Mouse (Mus musculus) kidney, adult 11 months (tissue): ENCODE results near the gene Mfsd9.

Experiments used
- DNase-seq: peaks from one replicate; pipeline ENCODE4 v3.0.0; 2022

Gene Mfsd9

GRCm38 (mm10) chr1:40790324-40791141, at the start of gene Mfsd9:
Mfsd9 (minus strand) TSS chr1:40790687.
- peak; percentile 87 for DNase-seq

GRCm38 (mm10) chr1:40835468-40835867, 45.0 kb upstream of the Mfsd9 start:
- DNase-seq = no peak

GRCm38 (mm10) chr1:40830712-40831507, 40.4 kb upstream of the Mfsd9 start:
- DNase-seq = no peak

GRCm38 (mm10) chr1:40829213-40829914, 38.9 kb upstream of the Mfsd9 start:
- DNase-seq = no peak

GRCm38 (mm10) chr1:40825826-40826225, 35.3 kb upstream of the Mfsd9 start:
- no peak for DNase-seq

- DNase-seq = no peak
Observed at GRCm38 (mm10) chr1:40824936-40825335, 34.4 kb upstream of the Mfsd9 start.

GRCm38 (mm10) chr1:40824517-40824916, 34.0 kb upstream of the Mfsd9 start:
- DNase-seq = no peak

GRCm38 (mm10) chr1:40815071-40815845, 24.8 kb upstream of the Mfsd9 start:
- peak; percentile 19 for DNase-seq

- no peak for DNase-seq
Observed at GRCm38 (mm10) chr1:40808643-40809042, 18.2 kb upstream of the Mfsd9 start.

- DNase-seq = no peak
Observed at GRCm38 (mm10) chr1:40805891-40806290, 15.4 kb upstream of the Mfsd9 start.

GRCm38 (mm10) chr1:40805351-40805750, 14.9 kb upstream of the Mfsd9 start, which contains the start of gene Tmem182:
Tmem182 (plus strand) TSS chr1:40805601.
- DNase-seq = no peak

GRCm38 (mm10) chr1:40804118-40804517, 13.6 kb upstream of the Mfsd9 start:
- DNase-seq = no peak

- DNase-seq = peak; percentile 28
Observed at GRCm38 (mm10) chr1:40802759-40803158, 12.3 kb upstream of the Mfsd9 start.

GRCm38 (mm10) chr1:40800908-40801307, 10.4 kb upstream of the Mfsd9 start:
- DNase-seq = no peak

- DNase-seq = no peak
Observed at GRCm38 (mm10) chr1:40799121-40799520, 8.6 kb upstream of the Mfsd9 start.

- DNase-seq = peak; percentile 27
Observed at GRCm38 (mm10) chr1:40797348-40797747, 6.9 kb upstream of the Mfsd9 start.

GRCm38 (mm10) chr1:40795508-40795907, 5.0 kb upstream of the Mfsd9 start:
- DNase-seq = no peak

- peak; percentile 48 for DNase-seq
Observed at GRCm38 (mm10) chr1:40789666-40790233, 737 bp downstream of the Mfsd9 start.

GRCm38 (mm10) chr1:40788956-40789355, 1.5 kb downstream of the Mfsd9 start:
- no peak for DNase-seq

GRCm38 (mm10) chr1:40785876-40786445, 4.5 kb downstream of the Mfsd9 start:
- peak; percentile 91 for DNase-seq

GRCm38 (mm10) chr1:40784306-40784705, 6.2 kb downstream of the Mfsd9 start:
- no peak for DNase-seq

GRCm38 (mm10) chr1:40783450-40783849, 7.0 kb downstream of the Mfsd9 start:
- no peak for DNase-seq
